Mouse (Mus musculus) left cerebral cortex, postnatal 4 days (tissue): Measurements from ENCODE around the gene Fkbp14. TPM values are rescaled to one million over a fixed set of nuclear protein-coding genes. Genes with fewer than 3 reads are reported as not detected.
A peak's percentile ranks its signal among the peaks of the same experiment; 100 is the strongest.

Source experiments
- DNase-seq: peaks from one replicate; pipeline ENCODE4 v3.0.0-alpha.2; 2022
- intact Hi-C: fragments of 180-260 bp; cut with DNase I; formaldehyde crosslinking; loops from one replicate; pipeline ENCODE4 v1.15.1; 2025
- total RNA-seq, 2 experiments: library from RNA; stranded (reverse); gene quantifications; 2 replicates each; pipeline ENCODE4 v1.2.3; 2021

Gene Fkbp14
- total RNA-seq, 2 experiments from 2014 or later, result 7.6 to 7.8 TPM

DNA sequence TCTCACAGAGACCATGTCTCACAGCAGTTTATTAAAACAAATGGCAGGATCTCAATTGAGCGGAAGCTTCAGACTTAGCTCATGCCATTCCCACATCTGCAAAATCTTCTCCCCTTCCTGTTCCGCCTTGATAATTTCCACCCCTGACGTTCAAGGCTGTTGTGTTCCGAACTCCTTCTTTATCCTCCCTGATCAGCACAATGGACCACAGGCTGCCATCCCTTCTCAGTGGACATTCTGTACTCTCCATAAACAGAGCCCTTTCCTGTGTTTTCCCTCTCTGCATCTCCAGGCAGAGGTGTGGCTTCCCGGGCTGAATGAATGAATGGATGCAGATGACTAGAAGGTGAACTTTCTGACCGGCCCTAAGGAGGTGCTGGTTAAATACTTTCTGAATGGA lies 5.3 kb downstream of the Fkbp14 start:
- DNase-seq, result no peak
- intact Hi-C loops, result loop anchor here (10.0 kb wide), 3 partner anchors 93 to 573 kb away; partner anchors contain the start of gene Mturn

DNA sequence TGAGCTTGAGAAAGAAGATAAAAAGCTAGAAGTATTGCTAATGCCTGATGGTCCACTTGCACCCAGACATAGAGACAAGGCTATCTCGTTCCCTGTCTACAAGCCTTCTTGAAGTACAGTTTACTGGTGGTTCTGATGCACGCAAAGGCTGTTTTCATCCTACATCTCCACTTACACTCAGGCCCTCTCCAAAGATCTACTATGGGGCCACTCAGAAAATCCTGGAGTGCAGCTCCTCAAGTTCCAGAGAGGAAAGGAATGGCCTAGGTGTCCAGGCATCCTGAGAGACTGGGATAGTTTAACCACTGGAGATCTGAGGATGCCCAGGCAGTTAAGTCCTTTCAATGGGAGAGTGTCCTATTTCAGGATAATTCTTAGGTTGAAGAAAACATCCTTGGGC lies 6.4 kb downstream of the Fkbp14 start:
- DNase-seq, result no peak
- intact Hi-C loops, result loop anchor here (10.0 kb wide), 3 partner anchors 94 to 574 kb away; partner anchors contain the start of gene Mturn

DNA sequence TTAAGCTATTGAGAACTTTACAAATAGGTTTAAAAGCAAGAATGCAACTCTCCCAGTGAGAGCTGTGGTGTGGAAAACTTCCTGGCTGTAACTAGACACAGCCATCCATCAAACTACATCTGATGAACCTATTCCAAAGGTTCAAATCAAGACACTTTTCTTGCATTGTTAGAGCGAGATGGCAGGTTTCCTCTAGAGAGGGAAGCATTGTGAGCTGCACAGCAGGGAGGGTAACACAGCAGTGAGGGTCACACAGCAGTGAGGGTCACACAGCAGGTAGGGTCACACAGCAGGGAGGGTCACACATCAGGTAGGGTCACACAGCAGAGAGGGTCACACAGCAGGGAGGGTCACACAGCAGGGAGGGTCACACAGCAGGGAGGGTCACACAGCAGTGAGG lies 8.9 kb downstream of the Fkbp14 start:
- DNase-seq, result no peak
- intact Hi-C loops, result no loop called here

DNA sequence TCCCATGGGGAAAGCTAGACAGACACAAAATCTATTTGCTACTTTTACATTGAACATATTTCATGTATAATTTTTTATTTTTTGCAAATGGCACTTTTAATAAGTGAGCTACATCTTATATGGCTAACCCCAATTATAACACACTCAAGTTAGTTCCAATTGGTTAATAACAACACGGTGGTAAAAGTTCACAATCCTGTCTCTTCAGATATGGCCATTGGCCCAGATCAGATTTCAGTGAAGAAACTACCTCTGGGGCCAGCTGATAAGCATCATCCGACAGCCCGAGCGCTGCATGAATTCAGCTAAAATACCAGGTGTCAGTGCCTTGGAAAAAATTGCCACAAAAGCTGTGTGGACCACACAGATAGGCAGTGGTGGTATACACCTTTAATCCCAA lies 9.4 kb downstream of the Fkbp14 start:
- no peak for DNase-seq
- intact Hi-C loops, result no loop called here

DNA sequence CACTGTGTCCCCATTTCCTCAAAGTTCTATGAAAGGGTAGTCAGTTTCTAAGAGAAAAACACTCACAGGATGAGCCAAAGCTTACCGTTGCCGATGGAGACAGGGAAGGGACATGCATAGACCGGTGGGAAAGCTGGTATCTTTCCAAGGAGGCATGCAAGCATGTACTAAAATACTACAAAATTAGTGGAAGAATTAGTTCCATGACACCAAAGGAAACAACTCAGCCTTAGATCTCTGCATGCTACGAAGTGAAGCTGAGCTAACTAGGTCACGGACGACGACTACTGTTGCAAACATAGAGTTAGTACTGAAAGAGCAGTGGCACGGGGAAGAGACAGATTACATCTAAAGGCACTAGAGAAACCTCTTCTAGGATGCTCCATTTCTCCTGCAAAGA lies 10.2 kb downstream of the Fkbp14 start:
- intact Hi-C loops, result no loop called here
- no peak for DNase-seq

DNA sequence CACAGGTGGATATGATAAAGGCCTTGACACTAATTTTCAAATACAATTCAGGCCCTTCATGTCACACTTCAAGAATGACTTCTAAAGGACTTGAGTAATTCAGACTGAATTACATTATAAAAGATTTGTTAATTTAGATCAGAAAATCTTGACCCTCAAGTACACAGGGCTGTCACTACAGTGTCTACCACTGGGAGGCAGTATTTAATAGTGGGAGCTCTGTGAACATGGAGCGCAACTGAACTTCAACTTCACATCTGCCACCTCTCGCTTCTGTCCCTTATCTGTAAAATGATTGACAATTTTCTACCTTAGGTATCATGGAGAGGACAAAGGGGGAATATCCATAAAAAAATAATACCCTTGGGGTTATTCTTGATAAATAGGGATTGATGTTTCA lies 10.9 kb downstream of the Fkbp14 start:
- intact Hi-C loops, result no loop called here

DNA sequence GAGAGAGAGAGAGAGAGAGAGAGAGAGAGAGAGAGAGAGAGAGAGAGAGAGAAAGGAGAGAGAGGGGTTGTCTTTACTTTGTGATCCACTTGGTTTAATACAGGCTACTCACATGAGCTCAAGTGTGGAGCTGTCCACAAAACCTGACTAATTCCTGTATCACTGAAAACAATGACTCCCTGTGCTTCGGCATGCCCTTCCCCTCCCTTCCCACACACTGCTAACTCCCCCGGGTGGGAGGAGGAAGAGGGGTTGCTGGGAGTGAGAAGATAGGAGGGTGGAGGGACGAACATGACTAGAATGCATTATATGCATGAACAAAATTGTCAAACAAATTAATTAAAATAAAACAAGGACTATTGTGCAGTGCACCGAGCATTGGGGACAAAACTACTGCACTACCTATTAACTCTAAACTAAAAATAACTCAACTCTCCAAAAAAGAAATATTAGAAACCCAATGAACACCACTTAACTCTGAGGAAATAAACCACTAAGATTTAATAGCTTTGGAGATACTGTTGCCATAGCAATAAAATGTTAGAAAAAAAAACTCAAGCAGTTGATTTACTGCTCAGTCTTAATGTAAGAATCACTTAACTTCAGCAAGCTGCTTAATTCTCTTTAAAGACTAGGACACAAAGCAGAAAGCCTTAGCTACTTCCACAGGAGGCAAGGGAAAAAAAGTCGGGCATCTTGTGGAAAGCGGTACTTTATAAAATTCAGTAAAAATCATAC lies 23.7 kb downstream of the Fkbp14 start:
- DNase-seq, result no peak
- intact Hi-C loops, result no loop called here

More for the DNA sequence above, 10.9 kb downstream of the Fkbp14 start:
- peak; percentile 39 for DNase-seq

DNA sequence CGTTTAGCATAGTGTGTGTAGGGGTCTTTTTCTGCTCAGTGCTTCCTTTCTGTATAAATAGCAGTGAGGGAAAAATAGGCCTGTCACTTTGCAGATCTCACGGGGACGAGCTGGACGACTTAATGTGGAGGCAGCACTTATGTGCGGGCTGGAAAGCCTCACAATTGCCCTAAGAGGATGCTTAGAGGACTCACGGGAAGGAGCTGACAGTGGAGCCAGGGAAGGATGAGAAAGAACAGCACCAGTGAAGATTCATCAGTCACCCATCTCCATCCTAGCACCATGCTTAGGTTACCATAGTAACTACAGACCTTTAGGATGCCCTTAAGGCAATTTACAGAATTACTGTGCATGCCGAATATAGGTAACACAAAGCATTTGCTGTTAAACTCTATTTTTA lies 27.3 kb downstream of the Fkbp14 start:
- DNase-seq, result no peak
- intact Hi-C loops, result no loop called here

DNA sequence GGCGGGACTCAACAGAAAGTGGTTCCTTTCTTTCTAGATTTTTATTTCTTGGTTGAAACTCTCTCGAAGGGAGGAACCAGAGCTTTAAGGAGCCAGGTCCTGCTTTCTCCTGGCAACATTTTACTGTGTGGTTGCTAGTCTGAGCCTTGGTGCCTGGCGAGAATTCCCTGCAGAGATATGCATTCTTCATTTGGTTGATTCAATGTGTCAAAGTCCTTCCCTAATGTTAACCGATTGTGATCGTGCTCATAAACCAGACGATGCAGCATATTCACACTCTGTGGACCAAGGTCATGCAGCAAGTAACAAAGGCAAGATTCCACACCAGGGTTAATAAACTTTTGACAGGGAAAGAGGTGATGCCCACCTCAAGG lies 30.6 kb downstream of the Fkbp14 start:
- no peak for DNase-seq
- intact Hi-C loops, result no loop called here

DNA sequence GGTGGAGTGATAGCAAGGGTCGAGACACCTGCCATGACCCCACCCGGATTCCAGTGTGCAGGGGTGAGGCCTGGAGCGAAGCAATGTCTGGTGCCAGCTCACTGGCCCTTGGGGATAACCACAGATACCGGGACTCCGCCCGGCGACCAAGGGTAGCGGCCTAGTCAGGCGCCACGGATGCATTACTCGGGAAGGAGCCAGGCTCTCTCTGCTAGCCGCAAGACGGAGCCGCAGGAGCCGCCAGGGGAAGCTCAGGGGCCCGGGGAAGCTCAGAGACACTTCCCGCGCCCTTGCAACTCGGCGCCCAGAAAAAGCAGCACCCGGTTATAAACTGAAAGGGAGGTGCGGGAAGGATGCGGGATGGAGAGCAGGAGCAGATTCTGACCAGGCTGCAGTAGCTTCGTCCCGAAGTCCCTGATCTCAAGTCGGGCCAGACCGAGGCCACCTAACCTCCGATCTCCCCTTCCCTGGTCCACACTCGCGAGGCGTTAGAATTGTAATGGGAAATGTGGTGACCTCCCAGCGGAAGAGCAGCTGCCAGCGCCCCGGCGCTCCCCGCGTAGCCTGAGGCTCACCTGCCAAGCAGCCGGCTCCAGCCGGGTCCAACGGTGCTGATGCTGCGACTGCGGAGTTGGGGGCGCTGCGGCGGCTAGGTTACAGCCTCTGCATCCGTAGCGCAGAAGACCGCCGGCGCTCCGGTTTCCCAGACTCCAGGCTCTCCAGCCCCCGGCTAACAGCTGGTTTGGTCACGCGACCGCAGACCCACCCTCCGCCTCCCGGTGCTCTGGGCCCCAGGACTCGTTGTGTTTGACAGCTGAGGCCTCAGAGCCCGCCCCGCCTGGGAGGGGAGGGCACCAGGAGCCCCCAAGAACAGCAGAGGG lies 31.2 kb downstream of the Fkbp14 start, which contains the start of gene Scrn1:
Gene Scrn1, minus strand, starts transcription at position 825 of the 881 bp plus-strand sequence.
- DNase-seq, result peak; percentile 78
- intact Hi-C loops, result no loop called here

DNA sequence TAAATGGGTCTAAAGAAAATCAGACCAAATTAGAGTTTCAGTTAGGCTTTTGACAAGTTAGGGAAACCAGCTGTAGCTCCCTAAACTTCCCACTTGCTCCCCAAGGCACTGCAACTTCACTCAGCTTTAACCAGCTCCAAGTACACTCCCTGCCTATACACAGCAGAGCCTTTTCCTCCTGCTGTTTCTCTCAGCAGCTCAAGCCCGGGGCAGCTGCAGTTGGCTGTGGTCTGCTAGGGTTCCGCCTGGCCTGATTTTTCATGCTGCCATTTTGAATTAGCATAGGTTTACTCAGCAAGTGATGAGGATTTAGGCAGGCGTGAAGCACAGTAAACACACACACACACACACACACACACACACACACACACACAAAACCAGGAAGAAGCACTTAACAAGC lies 32.1 kb downstream of the Fkbp14 start:
- peak; percentile 68 for DNase-seq
- intact Hi-C loops, result no loop called here

DNA sequence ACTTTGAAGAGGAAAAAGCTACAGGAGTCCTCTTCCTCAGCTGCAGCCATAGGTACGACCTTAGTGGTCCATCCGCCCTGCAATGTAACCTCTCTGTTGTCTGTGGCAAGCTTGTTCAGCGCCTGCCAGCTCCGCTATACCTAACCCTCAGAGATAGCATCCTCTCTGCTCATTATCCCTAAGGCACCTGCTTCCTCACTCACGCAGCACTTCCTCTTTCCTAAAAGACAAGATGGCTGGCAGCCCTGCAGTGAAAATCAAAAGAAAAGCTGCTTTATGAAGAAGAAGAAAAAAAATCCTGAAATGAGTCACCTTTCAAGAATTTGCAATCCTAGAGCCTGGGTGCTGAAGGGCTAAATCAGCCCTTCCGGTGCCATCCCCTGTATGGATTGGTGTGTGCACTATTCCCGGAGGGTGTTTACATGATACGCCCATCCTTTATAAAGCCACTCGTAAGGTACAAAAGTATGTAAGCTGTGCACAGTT lies 32.6 kb downstream of the Fkbp14 start:
- intact Hi-C loops, result no loop called here
- no peak for DNase-seq

DNA sequence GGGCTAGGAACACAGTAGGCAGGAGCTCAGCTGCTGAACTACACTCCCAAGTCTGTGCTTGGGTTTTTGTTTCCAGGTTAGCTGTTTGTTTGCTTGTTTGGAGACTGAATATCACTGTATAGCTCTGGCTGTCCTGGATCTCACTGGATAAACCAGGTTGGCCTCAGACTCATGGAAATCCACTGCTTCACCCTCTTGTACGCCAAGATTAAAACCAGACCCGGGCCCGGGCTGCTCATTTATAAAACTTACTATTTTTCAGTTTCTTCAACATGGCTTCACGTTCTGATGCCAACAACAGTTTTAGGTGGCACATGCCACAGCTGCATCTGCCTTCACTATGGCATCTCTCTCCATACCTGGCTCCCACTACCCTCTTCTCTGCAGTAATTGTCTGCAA lies 33.5 kb downstream of the Fkbp14 start:
- intact Hi-C loops, result no loop called here
- no peak for DNase-seq

DNA sequence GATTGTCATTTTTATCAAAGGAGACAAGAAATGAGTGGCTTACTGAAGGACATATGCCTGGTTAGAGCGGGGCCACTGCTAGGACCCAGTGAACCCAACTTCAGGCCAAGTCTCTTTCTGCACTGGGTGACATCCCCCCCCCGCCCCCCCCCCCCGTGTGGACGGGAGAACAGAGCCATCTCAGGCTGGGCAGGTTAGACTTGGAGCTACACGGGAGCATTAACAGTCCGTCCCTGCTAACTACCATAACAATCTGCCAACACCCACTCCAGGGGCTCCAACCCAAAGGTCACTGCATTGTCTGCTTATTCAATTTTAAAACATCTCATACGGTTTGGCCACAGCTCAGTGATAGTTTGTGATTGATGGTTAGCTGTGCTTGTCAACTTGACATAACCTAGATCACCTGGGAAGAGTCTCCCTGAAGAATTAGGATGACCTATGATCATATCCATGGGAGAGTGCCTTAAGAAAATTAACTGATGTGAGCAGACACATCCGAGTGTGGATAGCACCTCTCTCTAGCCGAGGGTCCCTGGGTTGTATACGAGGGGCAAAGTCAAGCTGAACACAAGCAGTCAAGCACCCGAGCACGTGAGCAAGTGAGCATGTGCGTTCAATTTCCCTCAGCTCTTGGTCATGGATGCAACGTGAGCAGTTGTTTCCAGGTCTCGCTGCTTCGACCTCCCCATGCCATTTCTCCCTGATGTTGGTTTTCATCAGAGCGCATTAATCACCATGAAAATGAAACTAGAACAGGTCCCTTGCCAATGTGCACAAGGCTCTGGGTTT lies 34.9 kb downstream of the Fkbp14 start:
- no peak for DNase-seq
- intact Hi-C loops, result no loop called here

DNA sequence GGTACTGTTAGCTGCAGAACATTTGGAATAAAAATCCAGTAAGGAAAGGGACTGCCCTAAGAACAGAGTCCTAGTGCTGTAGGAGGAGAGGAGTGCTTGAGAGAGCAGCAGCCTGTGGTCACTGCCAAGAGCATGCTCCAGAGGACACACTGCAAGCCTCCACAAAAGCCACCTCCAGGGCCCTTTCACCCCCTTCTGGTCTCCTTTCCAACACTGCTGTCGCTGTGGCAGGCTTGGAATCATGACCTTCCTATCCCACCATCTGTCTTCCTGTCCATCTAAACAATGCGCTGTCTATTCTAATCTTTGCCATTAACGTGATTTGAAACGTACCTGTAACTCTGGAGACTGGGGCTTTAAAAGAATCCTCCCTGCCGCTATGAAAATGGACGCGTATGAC lies 38.6 kb downstream of the Fkbp14 start:
- intact Hi-C loops, result no loop called here
- DNase-seq, result peak; percentile 56

DNA sequence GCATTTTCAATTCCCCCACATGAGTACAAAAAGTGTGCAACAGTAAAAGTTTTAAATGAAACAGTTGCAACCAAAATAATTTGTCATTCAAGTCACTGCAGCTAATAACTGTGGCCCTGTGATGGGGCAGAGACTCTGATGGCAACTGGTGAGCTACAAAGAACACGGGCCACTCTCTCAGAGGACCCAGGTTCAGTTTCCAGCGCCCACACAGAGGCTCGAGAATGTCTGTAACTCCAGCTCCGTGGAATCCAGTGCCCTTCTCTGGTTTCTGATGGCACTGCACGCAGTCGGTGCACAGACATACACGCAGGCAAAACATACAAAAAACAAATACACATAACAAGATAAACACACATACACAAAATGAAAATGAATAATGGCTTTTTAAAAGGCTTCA lies 39.4 kb downstream of the Fkbp14 start:
- intact Hi-C loops, result no loop called here

DNA sequence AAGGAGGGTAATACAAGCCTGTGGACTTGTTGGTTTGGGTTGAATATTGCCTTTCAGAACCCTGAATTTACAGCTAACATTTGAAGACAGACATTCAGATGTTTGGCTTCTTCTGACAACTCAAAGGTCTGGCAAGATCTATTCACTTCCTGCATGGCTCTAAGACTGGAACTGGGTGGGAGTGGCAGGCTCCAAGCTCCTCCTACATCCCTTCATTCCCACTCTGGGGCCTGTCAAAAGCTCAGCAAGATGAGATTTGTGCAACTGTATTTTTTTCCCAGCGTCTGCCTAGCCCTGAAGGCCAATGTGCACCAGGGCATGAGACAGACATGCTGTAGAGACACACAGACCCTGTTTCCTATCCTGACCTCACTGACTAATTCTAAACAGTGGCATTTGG lies 41.3 kb downstream of the Fkbp14 start:
- intact Hi-C loops, result no loop called here
- DNase-seq, result no peak

More for the DNA sequence above, 39.4 kb downstream of the Fkbp14 start:
- DNase-seq, result no peak

DNA sequence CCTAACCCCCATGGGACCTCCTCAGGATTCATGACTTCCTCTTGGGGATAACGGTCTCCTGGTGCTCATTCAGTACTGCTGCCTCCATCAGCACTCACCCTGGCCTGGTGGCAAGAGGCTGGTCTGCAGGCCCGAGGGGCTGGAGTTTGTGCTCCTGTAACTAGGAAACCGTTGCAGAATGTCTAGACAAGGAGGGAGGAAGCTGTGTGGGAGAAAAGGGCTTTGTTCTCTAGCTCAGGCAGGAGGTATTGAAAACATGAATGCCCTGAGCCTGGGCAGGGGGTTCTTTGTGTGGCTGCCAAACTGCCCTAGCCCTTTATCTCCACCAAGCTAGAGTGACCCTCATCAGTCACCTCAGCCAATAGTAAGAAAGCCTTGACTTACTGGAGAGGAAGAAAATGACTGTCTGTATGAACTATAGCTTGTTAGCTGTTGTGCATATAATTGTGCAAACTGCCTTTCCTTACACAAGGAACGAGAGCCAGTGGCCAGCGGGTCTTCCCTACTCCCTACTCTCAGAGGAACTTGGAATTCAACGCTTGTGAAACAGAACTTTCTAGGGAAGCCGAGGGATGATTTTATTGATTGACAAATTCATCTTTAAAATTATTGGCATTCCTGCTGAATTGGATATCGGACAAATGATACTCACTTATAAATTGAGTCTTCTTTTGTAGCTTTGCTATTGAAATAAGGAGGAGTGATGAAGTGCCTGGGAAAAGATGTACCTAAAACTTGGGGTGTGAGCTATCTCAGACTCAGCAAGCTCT lies 42.6 kb downstream of the Fkbp14 start:
- DNase-seq, result peak; percentile 43
- intact Hi-C loops, result no loop called here

DNA sequence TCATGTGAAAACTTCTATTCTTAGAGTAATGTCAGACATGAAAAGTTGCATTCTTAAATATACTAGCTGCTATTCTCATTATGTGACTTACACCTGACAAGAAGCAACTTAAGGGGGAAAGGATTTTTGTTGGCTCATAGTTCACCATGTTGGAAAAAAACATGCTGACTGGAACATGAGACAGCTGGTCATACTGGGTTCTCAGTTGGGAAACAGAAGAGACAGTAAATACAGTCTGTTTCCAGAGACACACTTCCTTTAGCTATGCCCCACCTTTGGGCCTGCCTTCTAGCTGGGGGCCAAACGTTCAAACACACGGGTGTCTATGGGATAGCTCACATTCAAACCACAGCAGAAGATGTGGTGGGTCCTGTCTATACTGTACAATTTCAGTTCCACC lies 43.5 kb downstream of the Fkbp14 start:
- DNase-seq, result no peak
- intact Hi-C loops, result no loop called here

DNA sequence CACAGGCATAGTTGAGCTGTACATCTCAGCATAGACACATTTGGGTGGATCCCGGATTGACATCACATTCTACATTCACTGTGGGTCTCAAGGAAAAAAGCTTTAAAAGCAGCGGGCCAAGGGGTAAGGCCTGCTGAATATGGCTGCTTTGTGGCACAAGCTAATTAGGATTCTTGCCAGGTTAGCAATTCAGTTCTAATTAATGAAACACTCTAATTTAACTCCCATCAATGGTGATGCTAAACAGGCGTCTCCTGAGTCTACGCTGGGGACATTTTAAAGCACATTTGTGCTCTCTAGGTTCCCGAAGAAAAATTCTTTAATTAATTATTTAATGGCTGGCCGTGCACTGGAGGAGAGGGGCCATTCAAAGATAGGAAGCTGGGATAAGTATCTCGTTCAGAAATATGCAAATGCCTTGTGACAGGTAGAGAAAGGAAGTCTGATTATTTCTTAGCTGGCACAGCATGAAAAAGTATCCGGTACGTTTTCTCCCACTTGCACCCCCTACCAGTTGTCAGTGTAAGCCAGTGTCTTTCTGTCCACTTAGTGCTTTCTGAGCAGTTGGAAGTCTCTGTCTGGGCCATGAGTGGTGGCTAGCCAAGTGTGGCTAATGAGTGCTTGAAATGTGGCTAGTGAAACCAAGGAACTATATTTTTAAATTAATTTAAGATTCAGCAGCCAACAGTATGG lies 44.2 kb downstream of the Fkbp14 start:
- no peak for DNase-seq
- intact Hi-C loops, result no loop called here
